Mouse (Mus musculus): ENCODE data around the gene Sapcd1.

The Sapcd1 gene

GRCm38 (mm10) chr17:35027277-35028068 is at the start of gene Sapcd1:
Gene Sapcd1, minus strand, starts transcription at chr17:35028016.
- DNase-seq (ENCODE audit: low spot score in 2 of 2), result no peak

DNA sequence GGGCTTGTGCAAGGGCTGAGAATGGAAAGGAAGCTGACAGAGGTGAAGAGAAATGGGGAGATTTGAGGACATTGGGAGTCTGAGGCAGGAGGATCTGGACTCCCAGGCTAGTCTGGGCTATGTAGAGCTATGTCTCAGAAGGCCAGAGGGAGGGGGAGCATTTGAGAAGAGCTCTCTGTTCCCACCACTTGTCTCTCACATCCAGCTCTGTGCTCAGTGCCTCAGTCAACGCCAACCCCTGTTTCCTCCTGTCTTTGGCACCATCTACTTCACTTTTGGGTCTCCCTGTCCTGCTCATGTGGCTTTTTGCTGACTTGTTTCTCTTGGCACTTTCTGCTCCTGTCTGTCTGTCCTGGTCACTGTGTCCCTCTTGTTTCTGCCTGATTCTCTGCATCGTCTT is 49.5 kb upstream of the Sapcd1 start:
- DNase-seq (ENCODE audit: low spot score in 2 of 2), result no peak

- DNase-seq (ENCODE audit: low spot score in 2 of 2), result no peak
These were observed 48.8 kb upstream of the Sapcd1 start, which contains the start of gene Ly6g6e for GRCm38 (mm10) chr17:35076507-35077176. Gene Ly6g6e, plus strand, starts transcription at chr17:35076902.

GRCm38 (mm10) chr17:35074097-35074496 is 46.3 kb upstream of the Sapcd1 start:
- DNase-seq (ENCODE audit: low spot score in 2 of 2), result no peak

DNA sequence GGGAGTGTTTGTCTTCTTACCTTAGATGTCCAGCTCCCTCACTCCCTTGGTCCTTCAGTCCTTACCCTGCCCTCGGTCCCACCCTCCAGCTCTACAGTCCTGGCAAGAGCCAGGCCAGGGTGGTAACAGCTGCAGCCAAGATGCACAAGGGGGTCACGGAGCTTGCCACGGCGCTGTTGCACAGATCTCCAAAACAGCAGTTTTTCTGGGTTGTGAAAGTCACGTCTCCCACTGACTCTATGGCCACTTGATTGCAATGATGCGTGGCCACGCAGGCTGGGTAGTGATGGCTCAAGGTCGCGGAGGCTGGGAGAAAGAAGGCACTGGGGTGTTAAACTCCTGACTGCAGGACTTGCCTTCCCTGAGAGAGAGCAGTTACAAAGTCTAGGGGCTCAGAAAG is 43.6 kb upstream of the Sapcd1 start:
- no peak for DNase-seq (ENCODE audit: low spot score in 2 of 2)

- DNase-seq (ENCODE audit: low spot score in 2 of 2), result no peak
These were observed 42.9 kb upstream of the Sapcd1 start for GRCm38 (mm10) chr17:35070556-35071229.

DNA sequence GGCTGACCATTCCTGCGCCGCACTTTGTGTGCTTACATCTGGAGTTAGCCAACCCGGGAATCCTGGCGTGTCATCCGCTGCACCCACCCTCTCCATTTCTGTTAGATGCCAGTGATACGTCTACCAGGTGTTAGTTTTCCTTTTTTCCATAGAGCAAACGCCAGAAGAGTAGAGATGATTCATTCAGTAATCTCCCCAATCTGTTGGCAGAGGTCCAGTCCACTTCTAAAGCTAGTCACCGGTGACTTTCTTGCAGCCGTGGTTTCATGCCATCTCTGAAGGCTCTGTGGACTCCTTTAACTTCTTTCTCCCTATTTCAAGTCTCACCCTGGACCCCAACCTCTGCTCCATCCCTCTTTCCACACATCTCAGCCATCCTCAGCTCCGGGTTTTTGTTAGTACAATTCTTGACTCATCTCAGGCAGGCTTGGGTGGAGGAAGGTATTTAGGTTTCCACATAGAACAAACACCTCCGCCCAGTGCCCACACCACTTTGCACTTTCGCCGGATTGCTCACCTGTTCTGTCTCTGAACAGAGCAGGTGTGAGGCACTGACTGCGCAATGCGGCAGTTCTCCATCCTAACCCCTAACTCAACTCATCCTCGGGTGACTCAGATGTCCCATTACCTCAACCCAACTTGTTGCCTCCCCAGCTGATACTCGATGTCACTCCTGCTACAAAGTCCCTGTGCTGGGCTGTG is 40.5 kb upstream of the Sapcd1 start:
- no peak for DNase-seq (ENCODE audit: low spot score in 2 of 2)

DNA sequence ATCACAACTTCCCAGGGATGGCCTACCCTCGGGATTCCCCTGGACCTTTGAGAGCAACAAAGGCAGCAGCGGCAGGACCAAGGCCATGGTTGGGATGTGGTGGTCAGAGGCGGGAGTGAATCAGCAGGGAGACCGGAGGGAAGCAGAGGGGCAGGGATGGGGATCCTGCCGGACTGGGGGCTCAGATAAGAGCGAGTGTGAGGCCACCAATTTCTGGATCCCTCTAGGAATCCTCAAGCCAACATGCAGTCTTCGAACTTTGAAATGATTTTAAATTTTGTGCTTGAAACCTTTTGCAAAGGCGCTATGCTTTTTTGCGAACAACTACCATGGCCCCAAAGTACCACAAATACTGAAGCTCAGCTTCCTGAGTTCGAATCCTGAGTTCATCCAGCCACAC is 38.3 kb upstream of the Sapcd1 start, which contains the start of gene Mpig6b:
Mpig6b (minus strand) TSS at position 101 of the 400 bp plus-strand sequence.
- DNase-seq (ENCODE audit: low spot score in 2 of 2), result no peak

DNA sequence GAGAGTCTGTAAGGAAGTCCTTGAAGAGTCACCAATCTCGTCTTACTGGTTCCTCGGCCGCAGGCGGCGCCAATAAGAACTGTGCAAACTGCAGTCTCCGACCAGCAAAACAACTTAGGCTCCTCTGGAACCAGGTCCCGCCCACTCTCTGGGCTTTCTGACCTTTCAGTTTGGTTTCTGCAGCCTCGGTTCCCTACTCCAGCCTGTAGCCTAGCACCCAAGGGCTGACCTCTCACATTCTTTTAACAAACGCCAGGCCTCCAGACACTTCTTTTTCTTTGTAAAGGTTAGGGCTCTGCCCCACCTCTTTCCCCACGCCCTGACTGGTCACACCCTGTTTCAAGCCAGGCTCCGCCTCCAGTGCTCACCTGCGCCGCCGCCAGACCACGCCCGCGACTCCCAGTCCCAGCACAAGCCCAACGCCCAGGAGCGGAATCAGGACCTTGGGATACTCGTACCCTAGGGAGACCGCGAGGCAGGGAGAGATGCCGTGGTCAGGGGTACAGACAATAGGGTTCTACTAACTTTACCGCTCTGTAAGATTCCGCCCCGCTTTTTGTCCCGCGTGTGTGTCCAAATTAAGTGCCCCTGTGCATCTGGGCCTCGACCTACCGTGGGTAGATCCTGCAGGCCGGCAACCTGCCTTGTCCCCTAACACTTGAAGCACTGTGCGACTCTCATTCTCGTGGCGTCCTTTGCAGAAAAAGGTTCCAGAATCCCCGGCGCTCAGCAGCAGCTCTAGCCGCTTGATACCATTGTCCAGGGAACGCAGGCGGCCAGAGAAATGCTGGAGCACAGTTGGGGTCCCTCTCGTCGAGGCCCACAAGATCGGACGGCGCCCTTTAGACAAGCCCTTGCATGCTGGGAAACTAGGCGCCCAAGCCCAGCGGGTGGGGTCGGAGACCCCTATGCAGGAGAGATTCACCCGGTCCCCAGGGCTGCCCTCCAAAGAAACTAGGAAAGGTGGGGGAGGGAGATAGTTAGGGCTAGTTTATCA is 37.4 kb upstream of the Sapcd1 start, which contains the start of gene Ly6g6c:
Ly6g6c (plus strand) TSS at position 438 of the 997 bp plus-strand sequence.
- no peak for DNase-seq (ENCODE audit: low spot score in 2 of 2)

GRCm38 (mm10) chr17:35064378-35064877 is 36.6 kb upstream of the Sapcd1 start:
- no peak for DNase-seq (ENCODE audit: low spot score in 2 of 2)

GRCm38 (mm10) chr17:35063466-35063865 is 35.6 kb upstream of the Sapcd1 start:
- no peak for DNase-seq (ENCODE audit: low spot score in 2 of 2)

DNA sequence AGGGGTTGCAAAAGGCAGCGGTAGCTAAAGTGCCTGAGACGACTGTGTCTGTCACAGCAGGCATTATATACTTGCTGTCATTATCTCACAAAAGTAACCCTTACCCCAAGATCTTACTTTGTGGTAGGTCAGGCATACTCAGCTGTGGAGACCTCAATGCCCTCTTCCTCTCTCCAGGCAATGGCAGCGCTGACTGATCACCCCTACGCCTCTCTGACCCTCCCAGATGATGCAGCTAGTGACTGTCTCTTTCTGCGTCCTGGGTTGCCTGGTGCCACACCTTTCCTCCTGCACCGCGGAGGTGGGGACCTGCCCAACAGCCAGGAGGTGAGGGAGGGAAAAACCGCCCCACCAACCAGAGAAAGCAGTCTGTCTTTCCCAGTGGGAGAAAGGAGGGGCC is 33.5 kb upstream of the Sapcd1 start:
- DNase-seq (ENCODE audit: low spot score in 2 of 2), result no peak

- DNase-seq (ENCODE audit: low spot score in 2 of 2), result no peak
These were observed 33.0 kb upstream of the Sapcd1 start for GRCm38 (mm10) chr17:35060737-35061297.

DNA sequence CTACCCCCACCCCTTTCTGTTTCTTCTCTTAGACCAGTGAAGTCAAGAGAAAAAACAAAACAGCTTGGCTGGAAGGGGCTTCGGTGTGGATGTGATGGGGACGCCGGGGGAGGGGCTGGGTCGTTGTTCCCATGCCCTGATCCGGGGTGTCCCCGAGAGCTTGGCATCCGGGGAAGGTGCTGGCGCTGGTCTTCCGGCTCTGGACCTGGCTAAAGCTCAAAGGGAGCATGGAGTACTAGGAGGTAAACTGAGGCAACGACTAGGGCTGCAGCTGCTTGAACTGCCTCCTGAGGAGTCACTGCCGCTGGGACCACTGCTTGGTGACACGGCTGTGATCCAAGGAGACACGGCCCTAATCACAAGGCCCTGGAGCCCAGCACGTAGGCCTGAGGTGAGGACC is 32.3 kb upstream of the Sapcd1 start:
- no peak for DNase-seq (ENCODE audit: low spot score in 2 of 2)

DNA sequence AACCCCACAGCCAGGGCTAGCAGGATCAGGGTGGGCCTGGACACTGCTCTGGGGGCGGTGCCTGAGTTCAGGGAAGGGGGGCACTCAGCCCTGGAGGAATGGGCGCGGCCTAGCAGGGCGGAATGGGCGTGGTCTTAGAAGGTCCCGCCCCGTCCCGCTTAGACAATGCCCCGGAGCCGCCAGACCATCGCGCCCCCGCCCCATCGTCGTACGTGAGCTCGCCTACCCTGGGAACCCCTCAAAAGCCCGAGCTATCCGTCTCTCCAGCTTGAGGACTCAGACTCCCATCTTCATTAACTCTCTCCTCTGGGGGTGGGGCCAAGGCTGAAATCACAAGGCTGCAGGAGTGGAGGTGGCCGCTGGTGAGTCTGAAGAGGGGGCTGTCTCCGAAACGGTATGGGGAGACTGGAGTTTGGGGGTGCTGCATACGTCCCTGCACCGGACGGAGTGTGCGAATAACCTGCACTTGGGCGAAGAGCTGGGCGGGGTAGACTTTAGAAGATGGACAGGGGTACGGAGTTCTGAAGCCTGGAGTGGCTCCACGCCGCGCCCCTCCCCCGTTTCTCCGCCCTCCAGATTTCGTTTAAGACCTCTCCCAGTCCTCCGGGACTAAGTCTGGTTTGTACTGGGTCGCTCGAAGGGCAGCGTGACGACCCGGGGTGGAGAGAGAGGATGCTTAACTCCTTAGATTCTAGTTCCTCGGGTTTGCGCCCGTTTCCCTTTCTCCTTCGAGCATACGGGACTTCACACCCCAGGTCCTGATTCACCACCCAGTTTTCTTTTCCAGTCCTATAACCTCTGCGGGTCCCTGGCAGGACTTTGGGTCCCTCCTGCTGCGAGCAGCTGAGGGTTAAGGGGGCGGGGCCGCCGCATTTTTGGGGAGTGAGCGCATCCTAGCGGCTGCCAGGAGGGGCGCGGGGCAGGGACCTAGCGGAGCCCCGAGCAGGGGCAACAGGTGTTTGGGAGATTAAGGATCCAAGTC is 31.4 kb upstream of the Sapcd1 start, which contains the start of gene Ddah2:
Ddah2 (plus strand) TSS at position 125 of the 982 bp plus-strand sequence.
- DNase-seq (ENCODE audit: low spot score in 2 of 2), result peak; percentile 75 to 86

- DNase-seq (ENCODE audit: low spot score in 2 of 2), result no peak
These were observed 30.5 kb upstream of the Sapcd1 start for GRCm38 (mm10) chr17:35058316-35058715.

GRCm38 (mm10) chr17:35057090-35057489 is 29.3 kb upstream of the Sapcd1 start:
- no peak for DNase-seq (ENCODE audit: low spot score in 2 of 2)

DNA sequence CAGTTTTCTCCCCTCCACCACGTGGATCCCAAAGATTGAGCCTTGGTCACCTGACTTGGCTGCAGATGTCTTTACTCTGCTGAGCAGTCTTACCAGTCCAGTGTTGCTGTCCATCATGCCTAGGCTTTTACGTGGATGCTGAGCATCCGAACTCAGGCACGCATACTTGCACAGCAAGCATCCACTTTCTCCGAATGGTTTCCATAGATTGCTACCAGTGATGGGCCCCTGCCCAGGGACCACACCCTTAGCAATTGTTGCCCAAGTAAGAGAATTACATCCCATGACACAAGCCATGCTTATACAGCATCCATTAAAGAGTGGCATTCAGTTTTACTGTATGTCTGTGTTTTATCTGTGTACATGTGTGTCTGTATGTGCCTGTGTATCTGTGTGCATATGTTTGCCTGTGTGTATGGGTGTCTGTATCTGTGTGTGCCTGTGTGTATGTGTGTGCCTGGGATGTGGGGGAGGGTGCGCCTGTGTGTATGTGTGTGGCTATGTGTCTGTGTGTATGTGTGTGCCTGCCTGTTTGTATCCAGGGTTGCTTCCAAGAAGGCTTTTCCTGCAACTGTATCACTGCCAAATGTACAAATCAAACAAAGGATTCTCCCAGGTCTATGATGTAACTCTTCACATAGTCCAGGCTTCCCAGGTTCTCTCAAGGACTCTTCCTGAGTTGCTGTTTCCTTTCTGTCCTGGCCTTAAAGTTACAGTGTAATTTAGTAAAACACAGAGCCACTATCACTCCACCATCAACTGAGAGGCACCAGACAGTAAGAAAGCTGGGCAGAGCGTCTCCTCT is 28.1 kb upstream of the Sapcd1 start:
- DNase-seq (ENCODE audit: low spot score in 2 of 2), result no peak

Data from spleen, postnatal 14 days (tissue).